ENCODE assay signal across 11 mouse cellular contexts in genomic region chr11:9126373-9127107, GRCm38 (mm10). TPM values are rescaled to one million over a fixed set of nuclear protein-coding genes. Genes with fewer than 3 reads are reported as not detected.
A peak's percentile ranks its signal among the peaks of the same experiment; 100 is the strongest.
DNase-seq lines count a peak whose midpoint lies in the region; ATAC-seq and TF ChIP-seq lines count a peak whose summit lies in the region.
"Had no signal": no experiment of that assay in that cellular context is flagged by ENCODE, and none has a peak within 500 bp of the region (broad histone marks: within the 10 kb centered on the region; RNA-seq: fewer than 3 reads in every experiment).

No protein-coding gene starts in this region.

- dilution Hi-C loops in CH12.LX (cut with MboI; ENCODE audit: extremely low pct_ligation_motif_present, extremely low pct_unique_long_range_greater_than_20kb, low sequenced_read_pairs) = loop anchor here (25.0 kb wide), 1 partner anchor 139 kb away; no protein-coding TSS in a partner anchor

- TF ChIP-seq POLR2A in CH12.LX (IDR thresholded peaks at IDR 0.05; ENCODE audit: low read depth, low read length) = no peak

- H3K27me3 ChIP-seq in kidney, embryonic 15.5 days = no peaks in the 10 kb centered on the region
- H3K27me3 ChIP-seq in CH12.LX (replicated peaks) = peaks cover 81% of the 10 kb centered on the region
- H3K27me3 ChIP-seq: Patski had no signal

- no peak overlapping the region for H3K9ac ChIP-seq in kidney, embryonic 15.5 days
- H3K9ac ChIP-seq in CH12.LX (ENCODE audit: insufficient read depth, low read depth) = no peak overlapping the region
- H3K9ac ChIP-seq: limb, embryonic 15.5 days had no signal

- no peak overlapping the region for H3K4me3 ChIP-seq in kidney, embryonic 15.5 days (replicated peaks)
- no peak overlapping the region for H3K4me3 ChIP-seq in CH12.LX (replicated peaks in 1 of 3; ENCODE audit: low read depth in 2 of 3, low read length in 2 of 3, poor library complexity in 1 of 3)
- H3K4me3 ChIP-seq: limb, embryonic 15.5 days had no signal

- H3K36me3 ChIP-seq in kidney, embryonic 15.5 days = no peaks in the 10 kb centered on the region
- H3K36me3 ChIP-seq in CH12.LX (replicated peaks in 1 of 2; ENCODE audit: control insufficient read depth in 1 of 2, insufficient read depth in 1 of 2, low read length in 1 of 2) = no peaks in the 10 kb centered on the region
- H3K36me3 ChIP-seq: limb, embryonic 15.5 days had no signal

- no peak overlapping the region for H3K4me2 ChIP-seq in kidney, embryonic 15.5 days
- H3K4me2 ChIP-seq in CH12.LX (ENCODE audit: insufficient read depth, low read depth, poor library complexity, severe bottlenecking) = no peak overlapping the region
- H3K4me2 ChIP-seq: limb, embryonic 15.5 days had no signal

- no peaks in the 10 kb centered on the region for H3K9me3 ChIP-seq in kidney, embryonic 15.5 days (replicated peaks)
- no peaks in the 10 kb centered on the region for H3K9me3 ChIP-seq in CH12.LX (replicated peaks; ENCODE audit: low read length)
- H3K9me3 ChIP-seq: limb, embryonic 15.5 days had no signal

- ATAC-seq in kidney, embryonic 15.5 days (replicated peaks; ENCODE audit: low FRiP score) = no peak
- ATAC-seq in erythroblast, adult 5-6 weeks (replicated peaks; ENCODE audit: low FRiP score, poor library complexity, severe bottlenecking) = no peak
- ATAC-seq: Patski had no signal

- peak; percentile 83 for TF ChIP-seq RAD21 in CH12.LX (IDR thresholded peaks at IDR 0.05; ENCODE audit: low read depth, low read length)

- no peaks in the 10 kb centered on the region for H3K4me1 ChIP-seq in kidney, embryonic 15.5 days
- no peaks in the 10 kb centered on the region for H3K4me1 ChIP-seq in CH12.LX (ENCODE audit: control insufficient read depth in 1 of 2, insufficient read depth in 2 of 2)
- H3K4me1 ChIP-seq: limb, embryonic 15.5 days had no signal

- no peak overlapping the region for H3K27ac ChIP-seq in kidney, embryonic 15.5 days
- H3K27ac ChIP-seq in CH12.LX (ENCODE audit: insufficient read depth, low read depth) = no peak overlapping the region
- H3K27ac ChIP-seq: limb, embryonic 15.5 days had no signal

- TF ChIP-seq EP300 in CH12.LX (IDR thresholded peaks at IDR 0.05; ENCODE audit: low read length) = no peak

- DNase-seq in kidney, adult 18-20 months = peak; percentile 49
- DNase-seq in CH12.LX (ENCODE audit: extremely low read depth) = no peak
- DNase-seq in cerebellum, adult 11 months = peak; percentile 45
- DNase-seq in kidney, postnatal 25 days = peak; percentile 56 to 57
- DNase-seq in right cerebral cortex, adult 18-20 months = no peak
- DNase-seq in spleen, postnatal 4 days (ENCODE audit: low spot score in 2 of 2) = no peak
- DNase-seq: right cerebral cortex, postnatal 4 days had no signal

- in situ Hi-C loops in CH12.LX (cut with MboI; ENCODE audit: low pct_ligation_motif_present, low pct_unique_long_range_greater_than_20kb, low sequenced_read_pairs) = no loop called here

- 75% methylated on average over 5 of the region's 5 CpGs for WGBS in kidney, embryonic 15.5 days

- peak in 1 of 2 experiments; percentile 75; a peak in 2 of 4 replicates for TF ChIP-seq CTCF in CH12.LX (conservative IDR thresholded peaks at IDR 0.05 in 1 of 2, IDR thresholded peaks at IDR 0.05 in 1 of 2; ENCODE audit: low read depth in 2 of 2, low read length in 2 of 2)

- H3K79me2 ChIP-seq in CH12.LX (replicated peaks; ENCODE audit: control insufficient read depth, extremely low read depth, insufficient read depth, poor library complexity, severe bottlenecking) = no peaks in the 10 kb centered on the region

TF ChIP-seq in CH12.LX, 34 proteins besides CTCF, POLR2A, EP300 and RAD21:
- TF ChIP-seq MAFK (IDR thresholded peaks at IDR 0.05; ENCODE audit: insufficient replicate concordance, low read length) (no peak), SMC3 (IDR thresholded peaks at IDR 0.05; ENCODE audit: low read depth, low read length) (peak; percentile 61), ZNF384 (IDR thresholded peaks at IDR 0.05; ENCODE audit: low read depth, low read length) (no peak), MXI1 (IDR thresholded peaks at IDR 0.05; ENCODE audit: low read depth, low read length) (no peak)
TF ChIP-seq in CH12.LX: peak in this region for 1.

RNA-seq across cellular contexts. Expression of gene Upp1, which starts 8.6 kb away (rescaled TPM):
- polyA plus RNA-seq in kidney, embryonic 15.5 days (2015; fragmentation: Nextera tagmentation; extraction: Ambion mirVana) = 11.4 and 12.4 TPM in 2 replicates
- total RNA-seq in CH12.LX (2012; rRNA removed) = 0.21 TPM in 1 of 2 replicates, not detected in the other
- not detected in 2 replicates for total RNA-seq in CH12.LX (2014; rRNA removed)
- polyA plus RNA-seq in CH12.LX (2012; ENCODE audit: insufficient read length, low read depth) = not detected in 2 replicates
- total RNA-seq in erythroblast, adult 5-6 weeks (2015; ENCODE audit: low replicate concordance) = 2.3 TPM in 1 of 2 replicates, not detected in the other
- 1.1 and 2.3 TPM in 2 replicates for total RNA-seq in erythroblast, adult 5-6 weeks (2017; ENCODE audit: low replicate concordance)

Comparison
In these comparisons a context has a peak if more than half of its experiments do, and no peak if none do; other contexts are left out.
1. DNase-seq: peak in kidney, adult 18-20 months (single experiment), cerebellum, adult 11 months (single experiment) and kidney, postnatal 25 days (2 of 2); none in CH12.LX (single experiment), right cerebral cortex, adult 18-20 months (single experiment) and spleen, postnatal 4 days (0 of 2).